Mouse (Mus musculus): ENCODE results near the gene Clspn. TPM values are rescaled to one million over a fixed set of nuclear protein-coding genes. Genes with fewer than 3 reads are reported as not detected.
A peak's percentile ranks its signal among the peaks of the same experiment; 100 is the strongest.

Clspn gene
- polyA plus RNA-seq (2012; rRNA removed) (10.2 and 25.4 TPM in 2 replicates), polyA plus RNA-seq (2014; fragmentation: Nextera tagmentation; extraction: Ambion mirVana) (38.5 and 47.7 TPM in 2 replicates)

DNA sequence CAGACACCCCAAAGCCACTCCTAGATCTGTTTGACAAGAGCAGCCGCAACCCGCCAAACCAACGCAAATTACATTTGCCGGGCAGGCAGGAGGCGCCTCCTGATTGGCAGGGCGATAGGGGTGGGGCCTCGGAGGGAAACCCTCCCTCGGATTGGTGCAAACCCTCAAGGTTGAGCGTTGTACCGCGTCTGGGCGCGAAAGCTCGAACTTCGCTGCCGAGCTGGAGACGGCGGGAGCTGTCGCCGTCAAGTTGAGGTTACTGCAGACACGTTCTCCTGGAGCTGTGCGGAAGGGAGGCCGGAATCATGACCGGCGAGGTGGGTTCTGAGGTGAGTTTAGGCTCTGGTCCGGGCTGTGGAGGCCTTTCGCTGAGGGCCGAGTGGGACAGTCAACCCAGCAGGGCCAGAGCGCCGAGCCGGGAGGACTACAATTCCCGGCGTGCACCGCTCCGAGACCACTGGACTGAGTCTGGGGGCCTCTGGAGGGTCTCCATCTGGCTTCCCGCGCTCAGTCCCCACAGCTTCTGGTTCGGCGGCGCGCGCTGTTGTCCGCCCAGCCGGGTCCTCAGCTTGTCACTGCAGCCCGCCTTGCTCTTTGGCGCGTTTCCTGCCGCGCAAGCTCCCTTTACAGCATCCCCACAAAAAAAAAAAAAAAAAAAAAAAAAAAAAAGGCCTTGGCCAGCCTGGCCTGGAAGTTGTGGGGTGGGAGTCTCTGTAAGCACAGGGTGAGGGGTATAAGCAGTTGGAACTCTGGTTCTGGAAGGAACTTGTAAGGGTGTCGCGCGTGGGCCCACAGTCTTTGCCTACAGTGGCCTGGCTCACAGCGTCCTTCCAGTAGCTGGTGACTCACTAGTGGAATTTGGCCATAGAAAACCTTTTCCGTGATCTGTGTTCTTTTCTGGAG, at the start of gene Clspn:
TSS of gene Clspn (plus strand) at position 127 of the 903 bp plus-strand sequence.
- Histone ChIP-seq H3K4me1 (replicated peaks; ENCODE audit: control insufficient read depth in 2 of 2, insufficient read depth in 2 of 2, low read length in 1 of 2) (peaks cover 6 to 13% of the 10 kb centered on the region in 2 experiments), H3K4me3 (ENCODE audit: insufficient read depth in 1 of 2, low read depth in 2 of 2, low read length in 2 of 2) (peak within 1 kb of the TSS; percentile 68 to 99), H3K4me2 (ENCODE audit: low read depth) (peak within 1 kb of the TSS; percentile 79), H3K9ac (replicated peaks) (peak within 1 kb of the TSS; percentile 96), H3K27ac (peak within 1 kb of the TSS; percentile 63), H3K27me3 (ENCODE audit: control insufficient read depth, insufficient read depth, low read length) (no peaks in the 10 kb centered on the region), H3K9me3 (ENCODE audit: control insufficient read depth, low read length) (no peaks in the 10 kb centered on the region), H3K36me3 (replicated peaks; ENCODE audit: control insufficient read depth, insufficient read depth, low read depth) (peaks cover 25% of the 10 kb centered on the region)
- ATAC-seq (ENCODE audit: insufficient read depth) (peak; percentile 98), DNase-seq (ENCODE audit: low read depth in 3 of 3, low spot score in 3 of 3) (peak; percentile 93 to 94 (median 93))
- TF ChIP-seq EP300 (IDR thresholded peaks at IDR 0.05; ENCODE audit: low read depth) (no peak), CTCF (IDR thresholded peaks at IDR 0.05; ENCODE audit: low read depth) (no peak)
- WGBS (ENCODE audit: insufficient replicate concordance) = under 1% methylated on average over 54 of the region's 54 CpGs

GRCm38 (mm10) chr4:126508110-126508899, 48.4 kb upstream of the Clspn start:
- DNase-seq (ENCODE audit: low read depth in 3 of 3, low spot score in 3 of 3) (no peak), ATAC-seq (ENCODE audit: insufficient read depth) (no peak)
- Histone ChIP-seq H3K4me3 (ENCODE audit: insufficient read depth in 1 of 2, low read depth in 2 of 2, low read length in 2 of 2) (no peak overlapping the region), H3K4me2 (ENCODE audit: low read depth) (no peak overlapping the region), H3K4me1 (replicated peaks; ENCODE audit: control insufficient read depth in 2 of 2, insufficient read depth in 2 of 2, low read length in 1 of 2) (no peaks in the 10 kb centered on the region), H3K27me3 (ENCODE audit: control insufficient read depth, insufficient read depth, low read length) (no peaks in the 10 kb centered on the region), H3K9ac (replicated peaks) (no peak overlapping the region), H3K36me3 (replicated peaks; ENCODE audit: control insufficient read depth, insufficient read depth, low read depth) (no peaks in the 10 kb centered on the region), H3K27ac (no peak overlapping the region), H3K9me3 (ENCODE audit: control insufficient read depth, low read length) (no peaks in the 10 kb centered on the region)
- no peak for TF ChIP-seq CTCF (IDR thresholded peaks at IDR 0.05; ENCODE audit: low read depth)
- WGBS (ENCODE audit: insufficient replicate concordance) = 56% methylated on average over 14 of the region's 14 CpGs

DNA sequence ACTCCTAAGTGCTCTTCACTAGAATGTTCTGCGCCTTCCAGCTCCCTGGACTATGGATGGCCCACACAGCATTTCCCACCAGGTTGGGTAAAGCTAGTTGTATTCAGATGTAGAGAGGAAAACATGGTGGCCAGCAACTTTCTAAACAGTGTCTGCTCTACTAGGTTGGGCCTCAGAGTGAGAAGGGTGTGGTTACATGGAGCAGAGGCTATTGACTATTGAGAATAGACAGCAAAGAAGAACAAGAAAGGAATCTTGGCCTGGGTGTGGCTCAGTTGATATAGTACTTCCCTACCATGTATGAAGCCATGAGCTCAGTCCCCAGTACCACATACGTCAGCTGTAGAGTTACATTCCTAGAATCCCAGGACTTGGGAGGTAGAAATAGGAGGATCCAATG, 47.7 kb upstream of the Clspn start:
- H3K4me1 ChIP-seq (replicated peaks; ENCODE audit: control insufficient read depth in 2 of 2, insufficient read depth in 2 of 2, low read length in 1 of 2) = no peaks in the 10 kb centered on the region
- no peak overlapping the region for H3K9ac ChIP-seq (replicated peaks)
- no peak overlapping the region for H3K4me2 ChIP-seq (ENCODE audit: low read depth)
- H3K4me3 ChIP-seq (ENCODE audit: insufficient read depth in 1 of 2, low read depth in 2 of 2, low read length in 2 of 2) = no peak overlapping the region
- no peaks in the 10 kb centered on the region for H3K36me3 ChIP-seq (replicated peaks; ENCODE audit: control insufficient read depth, insufficient read depth, low read depth)
- no peak for DNase-seq (ENCODE audit: low read depth in 3 of 3, low spot score in 3 of 3)
- no peak for ATAC-seq (ENCODE audit: insufficient read depth)
- no peak overlapping the region for H3K27ac ChIP-seq
- 81% methylated on average over 2 of the region's 2 CpGs for WGBS (ENCODE audit: insufficient replicate concordance)
- no peaks in the 10 kb centered on the region for H3K9me3 ChIP-seq (ENCODE audit: control insufficient read depth, low read length)
- no peaks in the 10 kb centered on the region for H3K27me3 ChIP-seq (ENCODE audit: control insufficient read depth, insufficient read depth, low read length)
- no peak for TF ChIP-seq EP300 (IDR thresholded peaks at IDR 0.05; ENCODE audit: low read depth)
- no peak for TF ChIP-seq CTCF (IDR thresholded peaks at IDR 0.05; ENCODE audit: low read depth)

GRCm38 (mm10) chr4:126511013-126511412, 45.7 kb upstream of the Clspn start:
- Histone ChIP-seq H3K36me3 (replicated peaks; ENCODE audit: control insufficient read depth, insufficient read depth, low read depth) (no peaks in the 10 kb centered on the region), H3K4me2 (ENCODE audit: low read depth) (no peak overlapping the region), H3K27ac (no peak overlapping the region), H3K4me3 (ENCODE audit: insufficient read depth in 1 of 2, low read depth in 2 of 2, low read length in 2 of 2) (no peak overlapping the region), H3K9me3 (ENCODE audit: control insufficient read depth, low read length) (no peaks in the 10 kb centered on the region), H3K9ac (replicated peaks) (no peak overlapping the region), H3K4me1 (replicated peaks; ENCODE audit: control insufficient read depth in 2 of 2, insufficient read depth in 2 of 2, low read length in 1 of 2) (no peaks in the 10 kb centered on the region), H3K27me3 (ENCODE audit: control insufficient read depth, insufficient read depth, low read length) (no peaks in the 10 kb centered on the region)
- no peak for TF ChIP-seq CTCF (IDR thresholded peaks at IDR 0.05; ENCODE audit: low read depth)
- TF ChIP-seq EP300 (IDR thresholded peaks at IDR 0.05; ENCODE audit: low read depth) = no peak
- DNase-seq (ENCODE audit: low read depth in 3 of 3, low spot score in 3 of 3) (no peak), ATAC-seq (ENCODE audit: insufficient read depth) (no peak)
- WGBS (ENCODE audit: insufficient replicate concordance) = 66% methylated on average over 5 of the region's 5 CpGs

Measured in liver, embryonic 14.5 days (tissue).